11 mouse cellular contexts compared by ENCODE assay signal in the genomic region with DNA sequence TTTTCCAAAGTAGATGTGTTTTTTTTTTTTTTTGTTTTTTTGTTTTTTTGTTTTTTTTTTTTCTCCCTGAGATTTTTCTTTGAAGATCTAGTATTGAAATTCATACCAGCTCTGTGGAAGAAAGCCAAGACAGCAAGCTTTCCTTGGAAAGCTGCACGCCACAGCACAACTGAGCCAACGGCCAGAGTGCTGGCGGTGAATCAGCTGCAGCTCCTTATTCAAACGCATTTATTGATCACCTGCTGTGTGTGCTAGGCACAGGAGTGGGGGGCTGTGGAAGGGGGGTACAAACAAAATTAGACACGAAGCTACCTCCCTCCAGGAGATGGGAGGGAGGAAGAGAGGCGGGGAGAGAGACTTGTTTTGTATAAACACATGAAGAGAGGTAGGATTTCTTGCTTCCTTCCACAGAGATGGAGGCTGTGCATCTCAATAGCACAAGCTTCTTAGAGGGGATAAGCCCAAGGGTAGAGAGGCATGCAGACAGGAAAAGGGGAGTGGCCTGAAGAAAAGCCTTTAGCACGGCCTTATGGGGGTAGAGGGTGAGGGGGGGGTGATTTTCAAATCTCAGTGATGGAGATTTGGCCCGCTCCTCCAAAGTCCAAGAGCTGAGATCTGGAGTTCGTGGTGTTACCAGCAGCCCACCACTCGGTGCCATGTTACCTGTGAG.
DNase-seq lines count a peak whose midpoint lies in the region; ATAC-seq and TF ChIP-seq lines count a peak whose summit lies in the region.
"Had no signal": no experiment of that assay in that cellular context is flagged by ENCODE, and none has a peak within 500 bp of the region (broad histone marks: within the 10 kb centered on the region; RNA-seq: fewer than 3 reads in every experiment).

No protein-coding gene starts in this region.

- WGBS in limb, embryonic 12.5 days = 43% methylated on average over 10 of the region's 10 CpGs
- WGBS in limb, embryonic 10.5 days = 61% methylated on average over 10 of the region's 10 CpGs
- WGBS in forebrain, embryonic 13.5 days = 27% methylated on average over 10 of the region's 10 CpGs

- 0 out of 2 replicates have a peak, but pooled peaks have one; percentile 26 for ATAC-seq in limb, embryonic 12.5 days (ENCODE audit: insufficient number of reproducible peaks, insufficient read depth, low FRiP score, low TSS enrichment, low read depth)
- peak; percentile 68 for ATAC-seq in forebrain, embryonic 13.5 days
- ATAC-seq: intestine, embryonic 15.5 days; liver, embryonic 12.5 days had no signal

- H3K9me3 ChIP-seq in limb, embryonic 12.5 days = no peaks in the 10 kb centered on the region
- H3K9me3 ChIP-seq in limb, embryonic 10.5 days (replicated peaks) = no peaks in the 10 kb centered on the region
- H3K9me3 ChIP-seq in forebrain, embryonic 13.5 days (replicated peaks) = no peaks in the 10 kb centered on the region
- H3K9me3 ChIP-seq: intestine, embryonic 15.5 days; liver, embryonic 12.5 days had no signal

- H3K27ac ChIP-seq in limb, embryonic 12.5 days = no peak overlapping the region
- no peak overlapping the region for H3K27ac ChIP-seq in limb, embryonic 10.5 days
- peak overlapping the region; percentile 69 for H3K27ac ChIP-seq in forebrain, embryonic 13.5 days
- no peak overlapping the region for H3K27ac ChIP-seq in left cerebral cortex, adult 2 months
- H3K27ac ChIP-seq: intestine, embryonic 15.5 days; liver, embryonic 12.5 days had no signal

- TF ChIP-seq CTCF in left cerebral cortex, adult 2 months (IDR thresholded peaks at IDR 0.05) = no peak

- H3K36me3 ChIP-seq in limb, embryonic 12.5 days = no peaks in the 10 kb centered on the region
- H3K36me3 ChIP-seq in limb, embryonic 10.5 days = no peaks in the 10 kb centered on the region
- no peaks in the 10 kb centered on the region for H3K36me3 ChIP-seq in forebrain, embryonic 13.5 days (ENCODE audit: poor library complexity, severe bottlenecking)
- H3K36me3 ChIP-seq: intestine, embryonic 15.5 days; liver, embryonic 12.5 days had no signal

- no peak for DNase-seq in limb, embryonic 10.5 days (ENCODE audit: low spot score)
- peak; percentile 35 to 37 for DNase-seq in left cerebral cortex, adult 2 months (ENCODE audit: extremely low spot score in 1 of 2, low spot score in 2 of 2)
- DNase-seq in right cerebral cortex, postnatal 25 days = peak; percentile 47
- DNase-seq in c-Kit-positive CD71-positive TER-119-positive erythroid progenitor cells, embryonic 14.5 days (ENCODE audit: low spot score) = no peak
- DNase-seq in gastrocnemius, postnatal 10 days = no peak
- DNase-seq in heart, adult 8-10 months (ENCODE audit: low spot score) = no peak

- no peak overlapping the region for H3K4me3 ChIP-seq in limb, embryonic 12.5 days (replicated peaks)
- no peak overlapping the region for H3K4me3 ChIP-seq in limb, embryonic 10.5 days
- no peak overlapping the region for H3K4me3 ChIP-seq in forebrain, embryonic 13.5 days
- no peak overlapping the region for H3K4me3 ChIP-seq in left cerebral cortex, adult 2 months
- H3K4me3 ChIP-seq: intestine, embryonic 15.5 days; liver, embryonic 12.5 days; myocyte had no signal

- intact Hi-C loops in left cerebral cortex, adult 2 months (cut with DNase I) = no loop called here

- no peak overlapping the region for H3K9ac ChIP-seq in limb, embryonic 12.5 days (replicated peaks)
- H3K9ac ChIP-seq in forebrain, embryonic 13.5 days = no peak overlapping the region
- H3K9ac ChIP-seq: intestine, embryonic 15.5 days; liver, embryonic 12.5 days had no signal

- H3K4me1 ChIP-seq in limb, embryonic 12.5 days (replicated peaks) = no peaks in the 10 kb centered on the region
- peaks cover 6% of the 10 kb centered on the region for H3K4me1 ChIP-seq in limb, embryonic 10.5 days
- peaks cover 20% of the 10 kb centered on the region for H3K4me1 ChIP-seq in forebrain, embryonic 13.5 days
- H3K4me1 ChIP-seq: intestine, embryonic 15.5 days; liver, embryonic 12.5 days had no signal

- no peaks in the 10 kb centered on the region for H3K27me3 ChIP-seq in limb, embryonic 12.5 days
- no peaks in the 10 kb centered on the region for H3K27me3 ChIP-seq in limb, embryonic 10.5 days (ENCODE audit: low read depth, poor library complexity, severe bottlenecking)
- no peaks in the 10 kb centered on the region for H3K27me3 ChIP-seq in forebrain, embryonic 13.5 days
- H3K27me3 ChIP-seq: intestine, embryonic 15.5 days; liver, embryonic 12.5 days had no signal

- H3K4me2 ChIP-seq in limb, embryonic 12.5 days = no peak overlapping the region
- peak overlapping the region; percentile 18; the same call in 1 of the 2 replicates for H3K4me2 ChIP-seq in forebrain, embryonic 13.5 days
- H3K4me2 ChIP-seq: intestine, embryonic 15.5 days; liver, embryonic 12.5 days had no signal

Comparison
In these comparisons a context has a peak if more than half of its experiments do, and no peak if none do; other contexts are left out.
1. DNase-seq: peak in left cerebral cortex, adult 2 months (2 of 2) and right cerebral cortex, postnatal 25 days (single experiment); none in limb, embryonic 10.5 days (single experiment), c-Kit-positive CD71-positive TER-119-positive erythroid progenitor cells, embryonic 14.5 days (single experiment), gastrocnemius, postnatal 10 days (single experiment) and heart, adult 8-10 months (single experiment).